Mouse (Mus musculus) gastrocnemius, adult 8-10 months (tissue): Measurements from ENCODE around the gene Cdk2ap1. TPM values are rescaled to one million over a fixed set of nuclear protein-coding genes. Genes with fewer than 3 reads are reported as not detected.

Experiments
- total RNA-seq, 4 experiments: library from RNA; stranded (reverse); gene quantifications; 2 replicates each; pipeline ENCODE4 v1.2.4; 2022

Gene Cdk2ap1
- total RNA-seq, 4 experiments from 2014 or later = 151 to 169 (median 168) TPM

Other genes with a start within 250 kb of the Cdk2ap1 start
- 10 to 100 TPM; 36.7 to 46.8 (median 44.1) TPM for gene Arl6ip4, start 247.0 kb downstream of the Cdk2ap1 start, total RNA-seq
- gene Pitpnm2, start 113.3 kb downstream of the Cdk2ap1 start, total RNA-seq = 10 to 100 TPM; 19.3 to 22.4 (median 20.8) TPM
- gene Mphosph9, start 35.1 kb downstream of the Cdk2ap1 start, total RNA-seq = 1 to 10 TPM; 2.0 to 3.1 (median 2.6) TPM
- gene 2810006K23Rik, start 35.0 kb downstream of the Cdk2ap1 start, total RNA-seq = 1 to 10 TPM; 6.4 to 7.5 (median 7.0) TPM
- 10 to 100 TPM; 41.8 to 53.6 (median 48.2) TPM for gene Sbno1, start 62.9 kb upstream of the Cdk2ap1 start, total RNA-seq
- 100 to 1,000 TPM; 217 to 342 (median 227) TPM for gene Kmt5a, start 76.8 kb upstream of the Cdk2ap1 start, total RNA-seq
- 1 to 10 TPM; 3.2 to 5.1 (median 4.2) TPM for gene Rilpl2, start 115.3 kb upstream of the Cdk2ap1 start, total RNA-seq
- 10 to 100 TPM; 19.8 to 27.9 (median 25.2) TPM for gene Snrnp35, start 120.1 kb upstream of the Cdk2ap1 start, total RNA-seq
- gene Rilpl1, start 168.3 kb upstream of the Cdk2ap1 start, total RNA-seq = 100 to 1,000 TPM; 208 to 326 (median 241) TPM
- gene Tmed2, start 177.6 kb upstream of the Cdk2ap1 start, total RNA-seq = 100 to 1,000 TPM; 149 to 173 (median 155) TPM
- gene Ddx55, start 189.8 kb upstream of the Cdk2ap1 start, total RNA-seq = 1 to 10 TPM; 3.8 to 8.0 (median 4.9) TPM
- gene Eif2b1, start 216.0 kb upstream of the Cdk2ap1 start, total RNA-seq = 10 to 100 TPM; 33.3 to 42.9 (median 38.7) TPM
- 10 to 100 TPM; 12.7 to 18.5 (median 16.5) TPM for gene Gtf2h3, start 216.1 kb upstream of the Cdk2ap1 start, total RNA-seq